Mouse (Mus musculus): ENCODE results near the gene U2af1l4. TPM values are rescaled to one million over a fixed set of nuclear protein-coding genes. Genes with fewer than 3 reads are reported as not detected.
A peak's percentile ranks its signal among the peaks of the same experiment; 100 is the strongest.

Gene U2af1l4
- polyA plus RNA-seq, 1 experiment from 2014 or later: 97.5 TPM

GRCm38 (mm10) chr7:30587842-30588667 lies 25.0 kb downstream of the U2af1l4 start:
- peak overlapping the region; percentile 96 for H3K4me3 ChIP-seq (ENCODE audit: low read depth, low read length)
- H3K4me1 ChIP-seq (replicated peaks; ENCODE audit: control insufficient read depth, insufficient read depth, low read length): peaks cover 8% of the 10 kb centered on the region
- peak overlapping the region; percentile 85 for H3K27ac ChIP-seq (ENCODE audit: low read depth, low read length)
- H3K9me3 ChIP-seq (ENCODE audit: control insufficient read depth, low read length): no peaks in the 10 kb centered on the region
- H3K9ac ChIP-seq (ENCODE audit: low read length): peak overlapping the region; percentile 99
- peak; percentile 79 for DNase-seq (ENCODE audit: low spot score)
- peaks cover 11% of the 10 kb centered on the region; the same call in 1 of the 2 replicates for H3K36me3 ChIP-seq (ENCODE audit: control insufficient read depth, insufficient read depth, low read length)
- under 1% methylated on average over 60 of the region's 67 CpGs for WGBS
- peak; percentile 50 for ATAC-seq (replicated peaks; ENCODE audit: low FRiP score)
- H3K4me2 ChIP-seq (ENCODE audit: low read depth, low read length, severe bottlenecking): peak overlapping the region; percentile 93
- H3K27me3 ChIP-seq (ENCODE audit: control insufficient read depth, insufficient read depth, low read length): no peaks in the 10 kb centered on the region

- Histone ChIP-seq H3K27ac (ENCODE audit: low read depth, low read length) (peak within 1 kb of the TSS; percentile 85), H3K4me2 (ENCODE audit: low read depth, low read length, severe bottlenecking) (peak within 1 kb of the TSS; percentile 93), H3K4me3 (ENCODE audit: low read depth, low read length) (peak within 1 kb of the TSS; percentile 96), H3K27me3 (ENCODE audit: control insufficient read depth, insufficient read depth, low read length) (no peaks in the 10 kb centered on the region), H3K4me1 (replicated peaks; ENCODE audit: control insufficient read depth, insufficient read depth, low read length) (peaks cover 8% of the 10 kb centered on the region), H3K9ac (ENCODE audit: low read length) (peak within 1 kb of the TSS; percentile 99), H3K9me3 (ENCODE audit: control insufficient read depth, low read length) (no peaks in the 10 kb centered on the region), H3K36me3 (ENCODE audit: control insufficient read depth, insufficient read depth, low read length) (peaks cover 9% of the 10 kb centered on the region; the same call in 1 of the 2 replicates)
- ATAC-seq (replicated peaks; ENCODE audit: low FRiP score) (peak; percentile 95), DNase-seq (ENCODE audit: low spot score) (peak; percentile 99)
- under 1% methylated on average over 48 of the region's 68 CpGs for WGBS
Observed at GRCm38 (mm10) chr7:30588676-30589434, 25.8 kb downstream of the U2af1l4 start, which contains the start of gene Kmt2b. Kmt2b (minus strand) TSS chr7:30588726.

GRCm38 (mm10) chr7:30589435-30590301 lies 26.6 kb downstream of the U2af1l4 start:
- DNase-seq (ENCODE audit: low spot score) (peak; percentile 94), ATAC-seq (replicated peaks; ENCODE audit: low FRiP score) (peak; percentile 63)
- H3K4me1 ChIP-seq (replicated peaks; ENCODE audit: control insufficient read depth, insufficient read depth, low read length): peaks cover 8% of the 10 kb centered on the region
- 29% methylated on average over 40 of the region's 40 CpGs for WGBS
- H3K27ac ChIP-seq (ENCODE audit: low read depth, low read length): peak overlapping the region; percentile 13
- peak overlapping the region; percentile 96 for H3K4me3 ChIP-seq (ENCODE audit: low read depth, low read length)
- H3K4me2 ChIP-seq (ENCODE audit: low read depth, low read length, severe bottlenecking): peak overlapping the region; percentile 93
- H3K9ac ChIP-seq (ENCODE audit: low read length): peak overlapping the region; percentile 99
- H3K9me3 ChIP-seq (ENCODE audit: control insufficient read depth, low read length): no peaks in the 10 kb centered on the region
- H3K36me3 ChIP-seq (ENCODE audit: control insufficient read depth, insufficient read depth, low read length): peaks cover 4% of the 10 kb centered on the region; the same call in 1 of the 2 replicates
- H3K27me3 ChIP-seq (ENCODE audit: control insufficient read depth, insufficient read depth, low read length): no peaks in the 10 kb centered on the region

- DNase-seq (ENCODE audit: low spot score) (no peak), ATAC-seq (replicated peaks; ENCODE audit: low FRiP score) (no peak)
- H3K9me3 ChIP-seq (ENCODE audit: control insufficient read depth, low read length): no peaks in the 10 kb centered on the region
- H3K27me3 ChIP-seq (ENCODE audit: control insufficient read depth, insufficient read depth, low read length): no peaks in the 10 kb centered on the region
- no peak overlapping the region for H3K4me2 ChIP-seq (ENCODE audit: low read depth, low read length, severe bottlenecking)
- H3K4me1 ChIP-seq (replicated peaks; ENCODE audit: control insufficient read depth, insufficient read depth, low read length): peaks cover 8% of the 10 kb centered on the region
- no peaks in the 10 kb centered on the region for H3K36me3 ChIP-seq (ENCODE audit: control insufficient read depth, insufficient read depth, low read length)
- H3K27ac ChIP-seq (ENCODE audit: low read depth, low read length): no peak overlapping the region
- WGBS: 86% methylated on average over 9 of the region's 9 CpGs
- H3K4me3 ChIP-seq (ENCODE audit: low read depth, low read length): no peak overlapping the region
- H3K9ac ChIP-seq (ENCODE audit: low read length): no peak overlapping the region
Observed at GRCm38 (mm10) chr7:30590927-30591604, 28.0 kb downstream of the U2af1l4 start.

GRCm38 (mm10) chr7:30591605-30591951 lies 28.5 kb downstream of the U2af1l4 start:
- Histone ChIP-seq H3K36me3 (ENCODE audit: control insufficient read depth, insufficient read depth, low read length) (no peaks in the 10 kb centered on the region), H3K4me2 (ENCODE audit: low read depth, low read length, severe bottlenecking) (no peak overlapping the region), H3K27me3 (ENCODE audit: control insufficient read depth, insufficient read depth, low read length) (no peaks in the 10 kb centered on the region), H3K4me3 (ENCODE audit: low read depth, low read length) (no peak overlapping the region), H3K4me1 (replicated peaks; ENCODE audit: control insufficient read depth, insufficient read depth, low read length) (peaks cover 8% of the 10 kb centered on the region), H3K9me3 (ENCODE audit: control insufficient read depth, low read length) (no peaks in the 10 kb centered on the region), H3K27ac (ENCODE audit: low read depth, low read length) (no peak overlapping the region), H3K9ac (ENCODE audit: low read length) (no peak overlapping the region)
- ATAC-seq (replicated peaks; ENCODE audit: low FRiP score) (no peak), DNase-seq (ENCODE audit: low spot score) (no peak)
- 27% methylated on average over 4 of the region's 4 CpGs for WGBS

GRCm38 (mm10) chr7:30592772-30593423 lies 29.8 kb downstream of the U2af1l4 start:
- Histone ChIP-seq H3K4me1 (replicated peaks; ENCODE audit: control insufficient read depth, insufficient read depth, low read length) (no peaks in the 10 kb centered on the region; the same call in 1 of the 2 replicates), H3K9me3 (ENCODE audit: control insufficient read depth, low read length) (no peaks in the 10 kb centered on the region), H3K9ac (ENCODE audit: low read length) (no peak overlapping the region), H3K27ac (ENCODE audit: low read depth, low read length) (no peak overlapping the region), H3K4me3 (ENCODE audit: low read depth, low read length) (no peak overlapping the region), H3K27me3 (ENCODE audit: control insufficient read depth, insufficient read depth, low read length) (no peaks in the 10 kb centered on the region), H3K36me3 (ENCODE audit: control insufficient read depth, insufficient read depth, low read length) (no peaks in the 10 kb centered on the region), H3K4me2 (ENCODE audit: low read depth, low read length, severe bottlenecking) (no peak overlapping the region)
- DNase-seq (ENCODE audit: low spot score) (no peak), ATAC-seq (replicated peaks; ENCODE audit: low FRiP score) (no peak)
- WGBS: 60% methylated on average over 5 of the region's 5 CpGs

GRCm38 (mm10) chr7:30593579-30594509 lies 30.7 kb downstream of the U2af1l4 start:
- Histone ChIP-seq H3K27ac (ENCODE audit: low read depth, low read length) (no peak overlapping the region), H3K4me1 (replicated peaks; ENCODE audit: control insufficient read depth, insufficient read depth, low read length) (no peaks in the 10 kb centered on the region; the same call in 1 of the 2 replicates), H3K36me3 (ENCODE audit: control insufficient read depth, insufficient read depth, low read length) (no peaks in the 10 kb centered on the region), H3K4me3 (ENCODE audit: low read depth, low read length) (no peak overlapping the region), H3K4me2 (ENCODE audit: low read depth, low read length, severe bottlenecking) (no peak overlapping the region), H3K9me3 (ENCODE audit: control insufficient read depth, low read length) (no peaks in the 10 kb centered on the region), H3K27me3 (ENCODE audit: control insufficient read depth, insufficient read depth, low read length) (no peaks in the 10 kb centered on the region), H3K9ac (ENCODE audit: low read length) (no peak overlapping the region)
- ATAC-seq (replicated peaks; ENCODE audit: low FRiP score) (no peak), DNase-seq (ENCODE audit: low spot score) (no peak)
- 79% methylated on average over 10 of the region's 10 CpGs for WGBS

Measured in forebrain, embryonic 11.5 days (tissue).